In genomic region chr13:56522821-56523167, GRCm38 (mm10) we compare ENCODE assay signal across 9 mouse cellular contexts. TPM values are rescaled to one million over a fixed set of nuclear protein-coding genes. Genes with fewer than 3 reads are reported as not detected.
DNase-seq lines count a peak whose midpoint lies in the region; ATAC-seq and TF ChIP-seq lines count a peak whose summit lies in the region.
"Had no signal": no experiment of that assay in that cellular context is flagged by ENCODE, and none has a peak within 500 bp of the region (broad histone marks: within the 10 kb centered on the region; RNA-seq: fewer than 3 reads in every experiment).

No protein-coding gene starts in this region.

- TF ChIP-seq CTCF in spleen, adult 2 months (IDR thresholded peaks at IDR 0.05; ENCODE audit: extremely low read depth, insufficient read depth, insufficient read length, insufficient replicate concordance): no peak

- no peaks in the 10 kb centered on the region for H3K27me3 ChIP-seq in erythroblast, embryonic 14.5 days (ENCODE audit: control insufficient read depth)
- no peaks in the 10 kb centered on the region for H3K27me3 ChIP-seq in spleen, adult 2 months (ENCODE audit: control insufficient read depth, insufficient read depth, low read length)
- no peaks in the 10 kb centered on the region for H3K27me3 ChIP-seq in limb, embryonic 15.5 days
- no peaks in the 10 kb centered on the region for H3K27me3 ChIP-seq in stomach, embryonic 16.5 days (ENCODE audit: control insufficient read depth, insufficient read depth, low read length)

- peak overlapping the region; percentile 76 for H3K4me2 ChIP-seq in limb, embryonic 15.5 days
- peak overlapping the region; percentile 97 for H3K4me2 ChIP-seq in stomach, embryonic 16.5 days (ENCODE audit: low read depth, low read length)

- H3K9me3 ChIP-seq in erythroblast, embryonic 14.5 days (ENCODE audit: control insufficient read depth, low read length): no peaks in the 10 kb centered on the region
- no peaks in the 10 kb centered on the region for H3K9me3 ChIP-seq in limb, embryonic 15.5 days
- no peaks in the 10 kb centered on the region for H3K9me3 ChIP-seq in stomach, embryonic 16.5 days (replicated peaks; ENCODE audit: control insufficient read depth, low read length)

- H3K4me1 ChIP-seq in erythroblast, embryonic 14.5 days (ENCODE audit: control insufficient read depth): peaks cover 7% of the 10 kb centered on the region
- H3K4me1 ChIP-seq in spleen, adult 2 months (ENCODE audit: control insufficient read depth, insufficient read depth, insufficient read length): peaks cover 5% of the 10 kb centered on the region
- peaks cover 3% of the 10 kb centered on the region; the same call in 1 of the 2 replicates for H3K4me1 ChIP-seq in limb, embryonic 15.5 days
- H3K4me1 ChIP-seq in stomach, embryonic 16.5 days (ENCODE audit: control insufficient read depth, insufficient read depth, low read length): peaks cover 5% of the 10 kb centered on the region; the same call in 1 of the 2 replicates

- peak overlapping the region; percentile 24 for H3K9ac ChIP-seq in limb, embryonic 15.5 days
- H3K9ac ChIP-seq in stomach, embryonic 16.5 days (ENCODE audit: low read length): peak overlapping the region; percentile 78

- WGBS in spleen, adult 2 months: 9% methylated on average over 8 of the region's 8 CpGs
- 6% methylated on average over 8 of the region's 8 CpGs for WGBS in limb, embryonic 15.5 days
- WGBS in stomach, embryonic 16.5 days: 3% methylated on average over 8 of the region's 8 CpGs

- H3K36me3 ChIP-seq in erythroblast, embryonic 14.5 days (ENCODE audit: control insufficient read depth): no peaks in the 10 kb centered on the region
- no peaks in the 10 kb centered on the region for H3K36me3 ChIP-seq in spleen, adult 2 months (ENCODE audit: control insufficient read depth, insufficient read depth, low read length)
- H3K36me3 ChIP-seq in limb, embryonic 15.5 days: no peaks in the 10 kb centered on the region
- no peaks in the 10 kb centered on the region for H3K36me3 ChIP-seq in stomach, embryonic 16.5 days (ENCODE audit: control insufficient read depth, insufficient read depth, low read length)

- no peak for ATAC-seq in erythroblast, adult 5-6 weeks (replicated peaks; ENCODE audit: low FRiP score, poor library complexity, severe bottlenecking)
- ATAC-seq in limb, embryonic 15.5 days (ENCODE audit: insufficient number of reproducible peaks, low FRiP score, low TSS enrichment, low read depth): no peak
- no peak for ATAC-seq in stomach, embryonic 16.5 days (ENCODE audit: insufficient read depth, low FRiP score)

- DNase-seq in spleen, adult 2 months (ENCODE audit: low read depth in 1 of 2, low spot score in 2 of 2): no peak
- DNase-seq in spleen, postnatal 36 days (ENCODE audit: low spot score in 2 of 2): no peak
- no peak for DNase-seq in cerebellum, postnatal 4 days (ENCODE audit: low spot score in 2 of 2)
- no peak for DNase-seq in adrenal gland, adult 2 months

- H3K27ac ChIP-seq in spleen, adult 2 months (ENCODE audit: insufficient read depth, low read length): no peak overlapping the region
- H3K27ac ChIP-seq in limb, embryonic 15.5 days: peak overlapping the region; percentile 43; the same call in 1 of the 2 replicates
- H3K27ac ChIP-seq in stomach, embryonic 16.5 days (ENCODE audit: low read length): no peak overlapping the region; the same call in 1 of the 2 replicates

- no peak for TF ChIP-seq POLR2A in spleen, adult 2 months (IDR thresholded peaks at IDR 0.05; ENCODE audit: low read depth, low read length)

- peak overlapping the region; percentile 56 for H3K4me3 ChIP-seq in erythroblast, embryonic 14.5 days (replicated peaks)
- peak overlapping the region; percentile 67 for H3K4me3 ChIP-seq in spleen, adult 2 months (ENCODE audit: extremely low read depth, insufficient read depth, insufficient read length)
- peak overlapping the region; percentile 56 for H3K4me3 ChIP-seq in limb, embryonic 15.5 days
- H3K4me3 ChIP-seq in stomach, embryonic 16.5 days (replicated peaks; ENCODE audit: low read length): peak overlapping the region; percentile 73

RNA-seq across cellular contexts. Expression of gene Fbxl21, which starts 0.5 kb away (rescaled TPM):
- 0.01 TPM in 1 of 2 replicates, not detected in the other for polyA plus RNA-seq in erythroblast, embryonic 14.5 days (2012)
- not detected in 2 replicates for total RNA-seq in erythroblast, adult 5-6 weeks (2015; ENCODE audit: low replicate concordance)
- total RNA-seq in erythroblast, adult 5-6 weeks (2017; ENCODE audit: low replicate concordance): not detected in 2 replicates
- 0.26 and 0.41 TPM in 2 replicates for polyA plus RNA-seq in spleen, adult 2 months (2012; rRNA removed)
- 1.1 and 1.7 TPM in 2 replicates for polyA plus RNA-seq in limb, embryonic 15.5 days (2015; fragmentation: Nextera tagmentation; extraction: Ambion mirVana)
- polyA plus RNA-seq in stomach, embryonic 16.5 days (2015; fragmentation: Nextera tagmentation; extraction: Ambion mirVana): 1.6 and 1.9 TPM in 2 replicates
- total RNA-seq in adrenal gland, adult 2 months (2021): 1 to 10 TPM; 4.0 to 6.5 TPM
- polyA plus RNA-seq in adrenal gland, adult 2 months (2012; rRNA removed): 1.5 and 2.9 TPM in 2 replicates

RNA-seq across cellular contexts. Expression of gene Lect2, which starts 25.5 kb away (rescaled TPM):
- 0.06 TPM in 1 of 2 replicates, not detected in the other for polyA plus RNA-seq in erythroblast, embryonic 14.5 days (2012)
- total RNA-seq in erythroblast, adult 5-6 weeks (2015; ENCODE audit: low replicate concordance): not detected in 2 replicates
- total RNA-seq in erythroblast, adult 5-6 weeks (2017; ENCODE audit: low replicate concordance): not detected in 2 replicates
- not detected in 2 replicates for polyA plus RNA-seq in spleen, adult 2 months (2012; rRNA removed)
- not detected in 2 replicates for polyA plus RNA-seq in limb, embryonic 15.5 days (2015; fragmentation: Nextera tagmentation; extraction: Ambion mirVana)
- 2.6 and 5.8 TPM in 2 replicates for polyA plus RNA-seq in stomach, embryonic 16.5 days (2015; fragmentation: Nextera tagmentation; extraction: Ambion mirVana)
- total RNA-seq in adrenal gland, adult 2 months (2021): under 1 TPM in 1 of 2 experiments, not detected in 1; 0.49 TPM
- polyA plus RNA-seq in adrenal gland, adult 2 months (2012; rRNA removed): not detected in 2 replicates
- total RNA-seq: left cerebral cortex, adult 8-10 months had no signal

RNA-seq across cellular contexts. Expression of gene Il9, which starts 40.7 kb away (rescaled TPM):
- not detected in 2 replicates for polyA plus RNA-seq in erythroblast, embryonic 14.5 days (2012)
- not detected in 2 replicates for total RNA-seq in erythroblast, adult 5-6 weeks (2015; ENCODE audit: low replicate concordance)
- not detected in 2 replicates for total RNA-seq in erythroblast, adult 5-6 weeks (2017; ENCODE audit: low replicate concordance)
- polyA plus RNA-seq in spleen, adult 2 months (2012; rRNA removed): not detected in 2 replicates
- not detected in 2 replicates for polyA plus RNA-seq in limb, embryonic 15.5 days (2015; fragmentation: Nextera tagmentation; extraction: Ambion mirVana)
- not detected in 2 replicates for polyA plus RNA-seq in stomach, embryonic 16.5 days (2015; fragmentation: Nextera tagmentation; extraction: Ambion mirVana)
- not detected for total RNA-seq in adrenal gland, adult 2 months (2021)
- not detected in 2 replicates for polyA plus RNA-seq in adrenal gland, adult 2 months (2012; rRNA removed)
- total RNA-seq: left cerebral cortex, adult 8-10 months had no signal
